Mouse (Mus musculus) embryonic fibroblast, embryonic 13.5 days (primary cell): Measurements from ENCODE around the gene Synj2.

Source experiments
- CTCF ChIP-seq: IDR thresholded peaks from 2 replicates; pipeline ENCODE4 v1.5.1; 2011; ENCODE audit warnings: mild to moderate bottlenecking, control low read depth, low read length, moderate library complexity, borderline replicate concordance; ENCODE audit not compliant: insufficient read depth
- POLR2A ChIP-seq: IDR thresholded peaks from 2 replicates; pipeline ENCODE4 v1.6.1; 2011; ENCODE audit warnings: low read depth, mild to moderate bottlenecking, control low read depth, low read length, moderate library complexity

- TF ChIP-seq CTCF (no peak), POLR2A (no peak)
These were observed 47.0 kb downstream of the Synj2 start for GRCm38 (mm10) chr17:5988102-5988501.
